Mouse (Mus musculus): ENCODE measurements around the gene Ltf. TPM values are rescaled to one million over a fixed set of nuclear protein-coding genes. Genes with fewer than 3 reads are reported as not detected.
A peak's percentile ranks its signal among the peaks of the same experiment; 100 is the strongest.

The Ltf gene
- polyA plus RNA-seq, 1 experiment from 2014 or later, result 247 TPM

- DNase-seq, result no peak
- Histone ChIP-seq H3K27ac (ENCODE audit: low read depth) (0 out of 2 replicates have a peak overlapping the region, but pooled peaks have one; percentile 11), H3K9ac (replicated peaks) (no peak overlapping the region), H3K9me3 (ENCODE audit: low read length) (no peaks in the 10 kb centered on the region), H3K4me3 (ENCODE audit: low read depth, low read length) (no peak overlapping the region), H3K4me2 (ENCODE audit: low read depth, low read length) (no peak overlapping the region), H3K4me1 (ENCODE audit: insufficient read depth) (0 out of 2 replicates have a peak, but pooled peaks cover 2% of the 10 kb centered on the region), H3K27me3 (ENCODE audit: insufficient read depth, low read length) (no peaks in the 10 kb centered on the region), H3K36me3 (replicated peaks; ENCODE audit: insufficient read depth, low read length) (0 out of 2 replicates have a peak, but pooled peaks cover 4% of the 10 kb centered on the region)
- no peak for ATAC-seq
- TF ChIP-seq CTCF (IDR thresholded peaks at IDR 0.05; ENCODE audit: low read depth), result no peak
- no peak for TF ChIP-seq EP300 (IDR thresholded peaks at IDR 0.05; ENCODE audit: low read depth)
- 64% methylated on average over 4 of the region's 4 CpGs for WGBS (ENCODE audit: insufficient replicate concordance)
These were observed 20.9 kb downstream of the Ltf start for GRCm38 (mm10) chr9:111039966-111040365.

DNA sequence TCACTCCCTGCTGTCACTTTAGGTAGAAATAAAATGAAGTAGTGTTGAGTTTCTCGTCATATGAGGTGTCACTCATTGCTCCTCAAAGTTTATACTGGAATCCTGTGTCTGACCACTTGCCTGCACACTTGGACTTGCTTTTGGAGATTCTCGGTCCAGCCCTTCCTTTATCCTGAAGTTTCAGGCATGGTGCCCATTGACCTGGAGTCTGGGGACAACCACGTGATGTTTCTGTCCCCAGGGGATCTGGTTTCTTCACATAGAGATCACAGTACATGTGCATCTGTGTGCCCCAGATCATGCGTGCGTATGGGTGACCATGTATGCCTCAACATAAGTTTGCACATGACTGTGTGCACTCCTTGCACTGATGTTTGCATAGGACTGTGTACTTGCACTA lies 23.2 kb downstream of the Ltf start:
- ATAC-seq, result no peak
- WGBS (ENCODE audit: insufficient replicate concordance), result 79% methylated on average over 5 of the region's 5 CpGs
- H3K9me3 ChIP-seq (ENCODE audit: low read length), result no peaks in the 10 kb centered on the region
- H3K36me3 ChIP-seq (replicated peaks; ENCODE audit: insufficient read depth, low read length), result 0 out of 2 replicates have a peak, but pooled peaks cover 4% of the 10 kb centered on the region
- no peak overlapping the region for H3K4me2 ChIP-seq (ENCODE audit: low read depth, low read length)
- 0 out of 2 replicates have a peak, but pooled peaks cover 2% of the 10 kb centered on the region for H3K4me1 ChIP-seq (ENCODE audit: insufficient read depth)
- H3K4me3 ChIP-seq (ENCODE audit: low read depth, low read length), result no peak overlapping the region
- DNase-seq, result no peak
- no peak overlapping the region for H3K9ac ChIP-seq (replicated peaks)
- TF ChIP-seq EP300 (IDR thresholded peaks at IDR 0.05; ENCODE audit: low read depth) (no peak), CTCF (IDR thresholded peaks at IDR 0.05; ENCODE audit: low read depth) (no peak)
- H3K27ac ChIP-seq (ENCODE audit: low read depth), result no peak overlapping the region
- H3K27me3 ChIP-seq (ENCODE audit: insufficient read depth, low read length), result no peaks in the 10 kb centered on the region

- Histone ChIP-seq H3K27me3 (ENCODE audit: insufficient read depth, low read length) (no peaks in the 10 kb centered on the region), H3K4me3 (ENCODE audit: low read depth, low read length) (no peak overlapping the region), H3K9me3 (ENCODE audit: low read length) (no peaks in the 10 kb centered on the region), H3K36me3 (replicated peaks; ENCODE audit: insufficient read depth, low read length) (no peaks in the 10 kb centered on the region), H3K27ac (ENCODE audit: low read depth) (peak overlapping the region; percentile 16; the same call in 1 of the 2 replicates), H3K4me1 (ENCODE audit: insufficient read depth) (0 out of 2 replicates have a peak, but pooled peaks cover 2% of the 10 kb centered on the region), H3K9ac (replicated peaks) (no peak overlapping the region), H3K4me2 (ENCODE audit: low read depth, low read length) (no peak overlapping the region)
- DNase-seq (peak; percentile 37), ATAC-seq (peak; percentile 64)
- TF ChIP-seq CTCF (IDR thresholded peaks at IDR 0.05; ENCODE audit: low read depth) (no peak), EP300 (IDR thresholded peaks at IDR 0.05; ENCODE audit: low read depth) (no peak)
- 31% methylated on average over 3 of the region's 3 CpGs for WGBS (ENCODE audit: insufficient replicate concordance)
These were observed 27.2 kb downstream of the Ltf start for GRCm38 (mm10) chr9:111046222-111046621.

DNA sequence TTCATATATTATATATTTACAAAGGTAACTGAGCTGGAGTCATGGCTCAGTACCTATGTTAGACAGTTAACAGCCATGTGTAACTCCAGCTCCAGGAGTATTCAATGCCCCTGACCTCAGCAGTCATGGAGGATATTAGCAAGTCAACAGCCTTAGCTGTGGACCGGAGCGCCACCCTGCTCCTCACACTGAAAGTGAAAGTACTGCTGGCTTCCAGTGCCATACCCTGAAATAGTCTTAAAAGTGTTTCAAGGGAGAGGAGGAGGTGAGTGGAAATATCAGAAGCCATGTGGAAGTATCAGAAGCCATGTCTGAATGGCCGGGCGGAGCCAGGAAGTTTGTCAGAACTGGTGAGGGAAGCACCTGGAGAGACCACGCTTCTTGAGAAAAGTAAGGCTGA lies 28.2 kb downstream of the Ltf start:
- Histone ChIP-seq H3K36me3 (replicated peaks; ENCODE audit: insufficient read depth, low read length) (no peaks in the 10 kb centered on the region), H3K27ac (ENCODE audit: low read depth) (no peak overlapping the region), H3K4me1 (ENCODE audit: insufficient read depth) (0 out of 2 replicates have a peak, but pooled peaks cover 2% of the 10 kb centered on the region), H3K27me3 (ENCODE audit: insufficient read depth, low read length) (no peaks in the 10 kb centered on the region), H3K4me3 (ENCODE audit: low read depth, low read length) (no peak overlapping the region), H3K9me3 (ENCODE audit: low read length) (no peaks in the 10 kb centered on the region), H3K9ac (replicated peaks) (no peak overlapping the region), H3K4me2 (ENCODE audit: low read depth, low read length) (no peak overlapping the region)
- TF ChIP-seq EP300 (IDR thresholded peaks at IDR 0.05; ENCODE audit: low read depth) (no peak), CTCF (IDR thresholded peaks at IDR 0.05; ENCODE audit: low read depth) (0 out of 2 replicates have a peak, but pooled peaks have one; percentile 5)
- ATAC-seq, result no peak
- 70% methylated on average over 5 of the region's 5 CpGs for WGBS (ENCODE audit: insufficient replicate concordance)
- DNase-seq, result no peak

DNA sequence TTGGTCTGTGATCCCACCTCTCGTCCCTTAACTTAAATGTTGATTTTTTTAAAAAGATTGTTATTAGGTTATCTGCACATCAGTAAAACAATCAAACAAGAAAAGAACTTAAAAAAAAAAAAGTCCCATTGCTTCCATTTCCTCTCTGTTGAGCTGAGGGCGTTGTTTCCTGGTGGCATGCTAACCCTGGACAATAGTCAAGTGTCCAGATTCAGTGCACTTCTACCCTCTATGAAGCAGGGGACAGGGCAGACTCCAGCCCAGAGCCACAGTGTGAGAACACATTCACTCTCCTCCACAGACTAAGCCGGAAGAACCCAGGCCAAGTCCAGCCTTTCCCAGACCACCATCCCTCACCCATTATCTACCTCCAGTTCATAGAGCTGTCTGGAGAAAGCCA lies 29.4 kb downstream of the Ltf start:
- H3K27me3 ChIP-seq (ENCODE audit: insufficient read depth, low read length), result no peaks in the 10 kb centered on the region
- no peak overlapping the region for H3K4me2 ChIP-seq (ENCODE audit: low read depth, low read length)
- 0 out of 2 replicates have a peak, but pooled peaks cover 2% of the 10 kb centered on the region for H3K4me1 ChIP-seq (ENCODE audit: insufficient read depth)
- no peak overlapping the region for H3K4me3 ChIP-seq (ENCODE audit: low read depth, low read length)
- no peak for ATAC-seq
- WGBS (ENCODE audit: insufficient replicate concordance), result 77% methylated on average over 3 of the region's 3 CpGs
- no peak for DNase-seq
- no peaks in the 10 kb centered on the region for H3K36me3 ChIP-seq (replicated peaks; ENCODE audit: insufficient read depth, low read length)
- no peaks in the 10 kb centered on the region for H3K9me3 ChIP-seq (ENCODE audit: low read length)
- H3K27ac ChIP-seq (ENCODE audit: low read depth), result no peak overlapping the region
- no peak overlapping the region for H3K9ac ChIP-seq (replicated peaks)
- TF ChIP-seq CTCF (IDR thresholded peaks at IDR 0.05; ENCODE audit: low read depth) (no peak), EP300 (IDR thresholded peaks at IDR 0.05; ENCODE audit: low read depth) (no peak)

- 76% methylated on average over 9 of the region's 9 CpGs for WGBS (ENCODE audit: insufficient replicate concordance)
- Histone ChIP-seq H3K9me3 (ENCODE audit: low read length) (no peaks in the 10 kb centered on the region), H3K4me3 (ENCODE audit: low read depth, low read length) (peak overlapping the region; percentile 75), H3K36me3 (replicated peaks; ENCODE audit: insufficient read depth, low read length) (peaks cover 3% of the 10 kb centered on the region; the same call in 1 of the 2 replicates), H3K27me3 (ENCODE audit: insufficient read depth, low read length) (no peaks in the 10 kb centered on the region), H3K4me2 (ENCODE audit: low read depth, low read length) (peak overlapping the region; percentile 81), H3K4me1 (ENCODE audit: insufficient read depth) (peaks cover 40% of the 10 kb centered on the region), H3K9ac (replicated peaks) (peak overlapping the region; percentile 82; the same call in 1 of the 2 replicates), H3K27ac (ENCODE audit: low read depth) (no peak overlapping the region)
- DNase-seq, result no peak
- no peak for TF ChIP-seq CTCF (IDR thresholded peaks at IDR 0.05; ENCODE audit: low read depth)
- no peak for ATAC-seq
These were observed 35.9 kb downstream of the Ltf start for GRCm38 (mm10) chr9:111054923-111055322.
